ENCODE assay signal across 8 mouse cellular contexts in the genomic region with DNA sequence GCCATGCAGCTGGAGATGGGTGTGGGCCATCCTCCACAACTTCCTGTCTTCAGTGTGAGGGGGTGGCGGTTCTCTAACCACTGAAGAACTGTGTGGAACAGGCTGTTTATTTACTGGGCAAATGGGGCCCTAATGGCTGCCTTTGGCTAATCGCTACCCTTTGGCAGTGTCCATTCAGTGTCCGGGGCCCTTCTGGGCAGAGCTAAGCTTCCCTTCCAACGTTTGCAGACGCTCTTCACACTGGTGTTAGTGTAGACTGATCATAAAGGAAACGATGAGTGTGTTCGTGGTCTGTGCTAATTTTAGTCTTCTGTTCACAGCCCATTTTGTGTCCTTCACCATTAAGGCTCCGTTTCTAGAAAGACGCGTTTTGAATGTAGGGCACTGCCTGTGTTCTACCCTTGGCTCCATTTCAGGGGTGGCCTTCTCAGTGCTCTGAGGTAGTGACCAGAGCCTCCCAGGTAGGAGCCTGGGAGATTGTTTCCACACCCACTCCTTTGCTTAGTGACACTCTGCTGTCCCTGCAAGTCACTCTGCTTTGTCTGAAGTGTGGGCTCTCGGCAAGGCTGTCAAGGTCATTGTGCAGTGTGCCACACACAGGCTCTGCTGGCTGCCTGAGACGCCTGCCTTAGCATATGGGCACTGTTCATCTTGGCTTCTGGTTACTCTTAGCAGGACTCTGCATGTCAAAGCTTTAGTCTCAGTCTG. TPM values are rescaled to one million over a fixed set of nuclear protein-coding genes. Genes with fewer than 3 reads are reported as not detected.
A peak's percentile ranks its signal among the peaks of the same experiment; 100 is the strongest.
DNase-seq lines count a peak whose midpoint lies in the region; ATAC-seq and TF ChIP-seq lines count a peak whose summit lies in the region.

No protein-coding gene starts in this region.

- TF ChIP-seq CTCF in liver, embryonic 14.5 days (IDR thresholded peaks at IDR 0.05; ENCODE audit: low read depth), result no peak

- H3K36me3 ChIP-seq in liver, embryonic 11.5 days (ENCODE audit: control insufficient read depth, insufficient read depth, low read length), result no peaks in the 10 kb centered on the region
- H3K36me3 ChIP-seq in embryonic facial prominence, embryonic 13.5 days, result no peaks in the 10 kb centered on the region
- H3K36me3 ChIP-seq in liver, embryonic 14.5 days (replicated peaks; ENCODE audit: control insufficient read depth, insufficient read depth, low read depth), result no peaks in the 10 kb centered on the region
- H3K36me3 ChIP-seq in neural tube, embryonic 13.5 days, result no peaks in the 10 kb centered on the region

- 45% methylated on average over 12 of the region's 12 CpGs for WGBS in liver, embryonic 11.5 days
- WGBS in embryonic facial prominence, embryonic 13.5 days, result 76% methylated on average over 12 of the region's 12 CpGs
- WGBS in liver, embryonic 14.5 days (ENCODE audit: insufficient replicate concordance), result 17% methylated on average over 12 of the region's 12 CpGs
- WGBS in neural tube, embryonic 13.5 days, result 71% methylated on average over 12 of the region's 12 CpGs

- no peak for DNase-seq in liver, embryonic 11.5 days (ENCODE audit: low spot score)
- DNase-seq in liver, result no peak
- DNase-seq in heart, postnatal 14 days, result peak; percentile 47 to 54
- no peak for DNase-seq in liver, embryonic 14.5 days (ENCODE audit: low read depth in 3 of 3, low spot score in 3 of 3)
- DNase-seq in layer of hippocampus, postnatal 25 days (ENCODE audit: extremely low spot score in 1 of 2, low spot score in 1 of 2), result no peak
- DNase-seq in embryo, embryonic 10 days (ENCODE audit: low spot score), result no peak

- no peak overlapping the region for H3K4me3 ChIP-seq in liver, embryonic 11.5 days (ENCODE audit: low read depth, low read length)
- H3K4me3 ChIP-seq in embryonic facial prominence, embryonic 13.5 days, result no peak overlapping the region
- H3K4me3 ChIP-seq in liver, embryonic 14.5 days (ENCODE audit: insufficient read depth in 1 of 2, low read depth in 2 of 2, low read length in 2 of 2), result no peak overlapping the region
- no peak overlapping the region for H3K4me3 ChIP-seq in neural tube, embryonic 13.5 days

- H3K9ac ChIP-seq in liver, embryonic 11.5 days (ENCODE audit: low read depth, low read length), result no peak overlapping the region
- H3K9ac ChIP-seq in embryonic facial prominence, embryonic 13.5 days, result no peak overlapping the region
- H3K9ac ChIP-seq in liver, embryonic 14.5 days (replicated peaks), result no peak overlapping the region
- H3K9ac ChIP-seq in neural tube, embryonic 13.5 days, result no peak overlapping the region; the same call in 1 of the 2 replicates

- no peak for ATAC-seq in liver, embryonic 11.5 days (replicated peaks; ENCODE audit: low FRiP score)
- ATAC-seq in embryonic facial prominence, embryonic 13.5 days (ENCODE audit: insufficient number of reproducible peaks, insufficient read depth, low FRiP score, low TSS enrichment, low read depth), result no peak
- ATAC-seq in liver, embryonic 14.5 days (ENCODE audit: insufficient read depth), result no peak
- ATAC-seq in neural tube, embryonic 13.5 days (ENCODE audit: low read depth), result no peak

- H3K27me3 ChIP-seq in liver, embryonic 11.5 days (replicated peaks; ENCODE audit: control insufficient read depth, insufficient read depth, low read length), result no peaks in the 10 kb centered on the region
- H3K27me3 ChIP-seq in embryonic facial prominence, embryonic 13.5 days, result no peaks in the 10 kb centered on the region
- H3K27me3 ChIP-seq in liver, embryonic 14.5 days (ENCODE audit: control insufficient read depth, insufficient read depth, low read length), result no peaks in the 10 kb centered on the region
- no peaks in the 10 kb centered on the region for H3K27me3 ChIP-seq in neural tube, embryonic 13.5 days

- intact Hi-C loops in heart, postnatal 14 days (cut with DNase I), result no loop called here

- no peak for TF ChIP-seq EP300 in liver, embryonic 14.5 days (IDR thresholded peaks at IDR 0.05; ENCODE audit: low read depth)

- H3K9me3 ChIP-seq in liver, embryonic 11.5 days (ENCODE audit: control insufficient read depth, low read length), result no peaks in the 10 kb centered on the region
- no peaks in the 10 kb centered on the region for H3K9me3 ChIP-seq in embryonic facial prominence, embryonic 13.5 days
- H3K9me3 ChIP-seq in liver, embryonic 14.5 days (ENCODE audit: control insufficient read depth, low read length), result no peaks in the 10 kb centered on the region
- H3K9me3 ChIP-seq in neural tube, embryonic 13.5 days, result no peaks in the 10 kb centered on the region

- H3K4me2 ChIP-seq in liver, embryonic 11.5 days, result peak overlapping the region; percentile 26
- H3K4me2 ChIP-seq in embryonic facial prominence, embryonic 13.5 days, result peak overlapping the region; percentile 25; the same call in 1 of the 2 replicates
- peak overlapping the region; percentile 11 for H3K4me2 ChIP-seq in liver, embryonic 14.5 days (ENCODE audit: low read depth)
- peak overlapping the region; percentile 11; the same call in 1 of the 2 replicates for H3K4me2 ChIP-seq in neural tube, embryonic 13.5 days

- peaks cover 73% of the 10 kb centered on the region for H3K4me1 ChIP-seq in liver, embryonic 11.5 days (replicated peaks; ENCODE audit: control insufficient read depth, insufficient read depth, low read length)
- H3K4me1 ChIP-seq in embryonic facial prominence, embryonic 13.5 days, result peaks cover 68% of the 10 kb centered on the region
- H3K4me1 ChIP-seq in liver, embryonic 14.5 days (replicated peaks; ENCODE audit: control insufficient read depth in 2 of 2, insufficient read depth in 2 of 2, low read length in 1 of 2), result peaks cover 2 to 66% of the 10 kb centered on the region in 2 experiments; a peak in 3 of 4 replicates
- H3K4me1 ChIP-seq in neural tube, embryonic 13.5 days (replicated peaks), result peaks cover 88% of the 10 kb centered on the region

- no peak overlapping the region for H3K27ac ChIP-seq in liver, embryonic 11.5 days (ENCODE audit: low read depth, low read length)
- peak overlapping the region; percentile 75 for H3K27ac ChIP-seq in embryonic facial prominence, embryonic 13.5 days
- H3K27ac ChIP-seq in liver, embryonic 14.5 days, result no peak overlapping the region
- peak overlapping the region; percentile 81 for H3K27ac ChIP-seq in neural tube, embryonic 13.5 days (replicated peaks)

RNA-seq across cellular contexts. Expression of a gene that starts 11.2 kb away (rescaled TPM):
- polyA plus RNA-seq in liver, embryonic 11.5 days (2014; fragmentation: Nextera tagmentation; extraction: Ambion mirVana), result 50.7 and 53.6 TPM in 2 replicates
- 54.1 and 66.3 TPM in 2 replicates for polyA plus RNA-seq in embryonic facial prominence, embryonic 13.5 days (2015; fragmentation: Nextera tagmentation; extraction: Ambion mirVana)
- total RNA-seq in heart, postnatal 14 days (2021), result 10 to 100 TPM; 24.0 to 27.8 TPM
- polyA plus RNA-seq in liver, embryonic 14.5 days (2012; rRNA removed), result 8.6 and 10.0 TPM in 2 replicates
- polyA plus RNA-seq in liver, embryonic 14.5 days (2014; fragmentation: Nextera tagmentation; extraction: Ambion mirVana), result 24.3 and 26.3 TPM in 2 replicates
- polyA plus RNA-seq in neural tube, embryonic 13.5 days (2015; fragmentation: Nextera tagmentation; extraction: Ambion mirVana), result 110 and 113 TPM in 2 replicates
- 10 to 100 TPM; 62.5 to 63.8 TPM for total RNA-seq in layer of hippocampus, postnatal 25 days (2021)

Comparison
In these comparisons a context has a peak if more than half of its experiments do, and no peak if none do; other contexts are left out.
1. DNase-seq: peak in heart, postnatal 14 days (2 of 2); none in liver, embryonic 11.5 days (single experiment), liver (single experiment), liver, embryonic 14.5 days (0 of 3), layer of hippocampus, postnatal 25 days (0 of 2) and embryo, embryonic 10 days (single experiment).
2. H3K27ac ChIP-seq: peak in embryonic facial prominence, embryonic 13.5 days (single experiment) and neural tube, embryonic 13.5 days (single experiment); none in liver, embryonic 11.5 days (single experiment) and liver, embryonic 14.5 days (single experiment).
3. Peak in every context shown above with its lines, with median percentiles within 50 percentile points of each other: H3K4me2 ChIP-seq.